Mouse (Mus musculus) ES-E14 (cell line): ENCODE results near the gene Gm49450. TPM values are rescaled to one million over a fixed set of nuclear protein-coding genes. Genes with fewer than 3 reads are reported as not detected.

ENCODE experiments used
- DNase-seq: peaks from one replicate; pipeline ENCODE4 v3.0.0-alpha.2; 2013; ENCODE audit warnings: low read depth, low spot score
- H3K27ac ChIP-seq: 2 replicates; pipeline ENCODE4 v1.5.1; 2012; ENCODE audit warnings: low read depth, mild to moderate bottlenecking, low read length, moderate library complexity, mixed read lengths; ENCODE audit not compliant: poor library complexity, insufficient read depth, severe bottlenecking
- H3K36me3 ChIP-seq: 2 replicates; pipeline ENCODE4 v1.6.1; 2012; ENCODE audit warnings: mild to moderate bottlenecking, low read length, moderate library complexity, mixed read lengths; ENCODE audit not compliant: control insufficient read depth, poor library complexity, insufficient read depth, severe bottlenecking
- H3K4me1 ChIP-seq, 2 experiments: fragments of 150-350 bp in 1 of 2; sonication (generic) in 1 of 2; 2 replicates each; pipeline ENCODE4 v1.6.1; 2012; ENCODE audit warnings: low read length in 2 of 2, mild to moderate bottlenecking in 1 of 2, mixed read lengths in 1 of 2; ENCODE audit not compliant: control insufficient read depth in 2 of 2, insufficient read depth in 2 of 2, poor library complexity in 1 of 2
- H3K4me3 ChIP-seq, 2 experiments: fragments of 150-350 bp in 1 of 2; sonication (generic) in 1 of 2; 2 replicates each; pipeline ENCODE4 v1.5.1; 2012; ENCODE audit warnings: low read length in 2 of 2, low read depth in 1 of 2, mild to moderate bottlenecking in 1 of 2, mixed read lengths in 1 of 2; ENCODE audit not compliant: insufficient read depth in 1 of 2, poor library complexity in 1 of 2, severe bottlenecking in 1 of 2
- H3K9ac ChIP-seq: 2 replicates; pipeline ENCODE4 v1.6.1; 2012; ENCODE audit warnings: low read depth, mild to moderate bottlenecking, low read length, mixed read lengths; ENCODE audit not compliant: poor library complexity, insufficient read depth, severe bottlenecking
- H3K9me3 ChIP-seq: fragments of 150-350 bp; sonication (generic); 2 replicates; pipeline ENCODE4 v1.6.1; 2012; ENCODE audit warnings: low read depth, mild to moderate bottlenecking, low read length; ENCODE audit not compliant: control insufficient read depth, insufficient read depth
- CHD2 ChIP-seq: IDR thresholded peaks from 2 replicates; pipeline ENCODE4 v1.6.1; 2014; ENCODE audit warnings: mild to moderate bottlenecking, low read depth, low read length, inconsistent platforms
- HCFC1 ChIP-seq: IDR thresholded peaks from 2 replicates; pipeline ENCODE4 v1.6.1; 2012; ENCODE audit warnings: low read length, inconsistent platforms, borderline replicate concordance; ENCODE audit not compliant: insufficient read depth
- MAFK ChIP-seq: IDR thresholded peaks from 2 replicates; pipeline ENCODE4 v1.6.1; 2014; ENCODE audit warnings: mild to moderate bottlenecking, low read depth, low read length, inconsistent platforms; ENCODE audit not compliant: insufficient read depth
- ZC3H11A ChIP-seq: IDR thresholded peaks from 2 replicates; pipeline ENCODE4 v1.6.1; 2012; ENCODE audit warnings: low read depth, mild to moderate bottlenecking, inconsistent platforms, low read length, borderline replicate concordance
- ZNF384 ChIP-seq: IDR thresholded peaks from 2 replicates; pipeline ENCODE4 v1.6.1; 2012; ENCODE audit warnings: low read depth, low read length, inconsistent platforms
- in situ Hi-C, 2 experiments: fragments of 600-800 bp; cut with MboI; formaldehyde crosslinking; loops; one replicate each; pipeline ENCODE4 v1.15.1; 2025; ENCODE audit warnings: low sequenced_read_pairs in 2 of 2, inconsistent platforms in 1 of 2; ENCODE audit not compliant: unreplicated experiment in 2 of 2
- total RNA-seq: library from RNA; depleted of rRNA; stranded (reverse); fragments of 300-350 nt; gene quantifications from 2 replicates; pipeline ENCODE4 v1.2.3, GENCODE M21; 2012

Gm49450 gene
- total RNA-seq, 1 experiment, result not detected

GRCm38 (mm10) chr15:98985982-98986715 is 32.8 kb upstream of the Gm49450 start:
- Histone ChIP-seq H3K9me3 (no peaks in the 10 kb centered on the region), H3K36me3 (no peaks in the 10 kb centered on the region), H3K9ac (peak overlapping the region; percentile 79), H3K4me1 (peaks cover 21 to 37% of the 10 kb centered on the region in 2 experiments), H3K27ac (peak overlapping the region; percentile 94), H3K4me3 (peak overlapping the region; percentile 59 to 64; a peak in 3 of 4 replicates)
- DNase-seq, result no peak
- TF ChIP-seq CHD2 (no peak; the same call in 1 of the 2 replicates), ZNF384 (peak; percentile 86)
- in situ Hi-C loops, result no loop called here

- in situ Hi-C loops, result no loop called here
- Histone ChIP-seq H3K4me1 (peaks cover 21 to 38% of the 10 kb centered on the region in 2 experiments), H3K27ac (peak overlapping the region; percentile 94), H3K4me3 (peak overlapping the region; percentile 59 to 64), H3K9me3 (no peaks in the 10 kb centered on the region), H3K36me3 (no peaks in the 10 kb centered on the region), H3K9ac (peak overlapping the region; percentile 79)
- no peak for TF ChIP-seq ZC3H11A
- no peak for TF ChIP-seq HCFC1
- no peak for TF ChIP-seq ZNF384
- TF ChIP-seq MAFK, result no peak
- TF ChIP-seq CHD2, result no peak
- no peak for DNase-seq
Measured at GRCm38 (mm10) chr15:98985240-98985981, 32.1 kb upstream of the Gm49450 start.

- no peak for TF ChIP-seq HCFC1
- TF ChIP-seq ZC3H11A, result no peak
- no peak for TF ChIP-seq MAFK
- TF ChIP-seq CHD2, result no peak
- no peak for TF ChIP-seq ZNF384
- H3K27ac ChIP-seq, result no peak overlapping the region
- H3K4me3 ChIP-seq, result peak overlapping the region in 1 of 2 experiments; percentile 59; a peak in 2 of 4 replicates
- H3K36me3 ChIP-seq, result no peaks in the 10 kb centered on the region
- in situ Hi-C loops, result no loop called here
- H3K9me3 ChIP-seq, result no peaks in the 10 kb centered on the region
- no peak overlapping the region for H3K9ac ChIP-seq
- DNase-seq, result no peak
- H3K4me1 ChIP-seq, result peaks cover 21 to 43% of the 10 kb centered on the region in 2 experiments
Measured at GRCm38 (mm10) chr15:98984681-98985080, 31.3 kb upstream of the Gm49450 start.

GRCm38 (mm10) chr15:98983431-98984081 is 30.2 kb upstream of the Gm49450 start:
- H3K9me3 ChIP-seq, result no peaks in the 10 kb centered on the region
- H3K27ac ChIP-seq, result no peak overlapping the region
- TF ChIP-seq HCFC1 (no peak), CHD2 (no peak), ZNF384 (no peak), ZC3H11A (no peak), MAFK (no peak)
- in situ Hi-C loops, result no loop called here
- H3K9ac ChIP-seq, result 0 out of 2 replicates have a peak overlapping the region, but pooled peaks have one; percentile 15
- no peaks in the 10 kb centered on the region for H3K36me3 ChIP-seq
- H3K4me3 ChIP-seq, result no peak overlapping the region
- no peak for DNase-seq
- peaks cover 19 to 45% of the 10 kb centered on the region in 2 experiments for H3K4me1 ChIP-seq
